Mouse (Mus musculus) ES-Bruce4 (cell line): Measurements from ENCODE around the gene Vmn2r7. TPM values are rescaled to one million over a fixed set of nuclear protein-coding genes. Genes with fewer than 3 reads are reported as not detected.
"Not testable (repeated sequence)": the region's sequence is repeated elsewhere in the genome, so short reads cannot be mapped to it uniquely, and the experiment has no call there.

Experiments
- H3K27ac ChIP-seq: 2 replicates; pipeline ENCODE4 v1.5.1; 2012; ENCODE audit warnings: low read length, inconsistent platforms; ENCODE audit not compliant: insufficient read depth
- H3K27me3 ChIP-seq: 2 replicates; pipeline ENCODE4 v1.6.1; 2012; ENCODE audit warnings: mild to moderate bottlenecking, low read length, inconsistent platforms; ENCODE audit not compliant: control insufficient read depth, poor library complexity, insufficient read depth, severe bottlenecking
- H3K36me3 ChIP-seq: 2 replicates; pipeline ENCODE4 v1.6.1; 2012; ENCODE audit warnings: inconsistent platforms, mild to moderate bottlenecking, low read length, moderate library complexity; ENCODE audit not compliant: control insufficient read depth, poor library complexity, insufficient read depth, severe bottlenecking
- H3K4me1 ChIP-seq: one replicate; pipeline ENCODE4 v1.8.1; 2011; ENCODE audit warnings: low read length; ENCODE audit not compliant: control insufficient read depth, insufficient read depth
- H3K4me3 ChIP-seq: 2 replicates; pipeline ENCODE4 v1.5.1; 2011; ENCODE audit warnings: low read depth, mild to moderate bottlenecking, low read length
- H3K9ac ChIP-seq: 2 replicates; pipeline ENCODE4 v1.6.1; 2012; ENCODE audit warnings: low read depth, mild to moderate bottlenecking, inconsistent platforms; ENCODE audit not compliant: poor library complexity, severe bottlenecking
- H3K9me3 ChIP-seq: replicated peaks from 2 replicates; pipeline ENCODE4 v1.6.1; 2012; ENCODE audit warnings: mild to moderate bottlenecking, low read length, inconsistent platforms; ENCODE audit not compliant: control insufficient read depth, poor library complexity, insufficient read depth, severe bottlenecking
- polyA plus RNA-seq: library from polyadenylated mRNA; stranded (reverse); fragments of >200 nt; gene quantifications from 2 replicates; pipeline ENCODE4 v1.2.4, GENCODE M21; 2011; ENCODE audit warnings: low read depth; ENCODE audit not compliant: missing spikeins, insufficient read depth, insufficient read length

Vmn2r7 gene
- polyA plus RNA-seq, 1 experiment = not detected

- not testable (repeated sequence) for H3K27me3 ChIP-seq, H3K4me1 ChIP-seq, H3K9ac ChIP-seq, H3K9me3 ChIP-seq, H3K4me3 ChIP-seq, H3K27ac ChIP-seq, H3K36me3 ChIP-seq
These were observed 168.5 kb downstream of the Vmn2r7 start for GRCm38 (mm10) chr3:64676069-64676468.
